Mouse (Mus musculus): Measurements from ENCODE around the gene Ccdc182.

GRCm38 (mm10) chr11:88280426-88280836 lies 13.4 kb upstream of the Ccdc182 start:
- TF ChIP-seq CTCF (conservative IDR thresholded peaks at IDR 0.05; ENCODE audit: insufficient read depth, insufficient read length, low read depth, low read length) (no peak), POLR2A (IDR thresholded peaks at IDR 0.05; ENCODE audit: low read depth, low read length) (no peak)

Measured in kidney, adult 2 months (tissue).